Mouse (Mus musculus) liver (tissue): Measurements from ENCODE around the gene Gm36176.

Experiments used
- DNase-seq: peaks from one replicate; pipeline ENCODE4 v3.0.0-alpha.2; 2020; ENCODE audit warnings: mixed read lengths

The Gm36176 gene

GRCm38 (mm10) chr10:77882553-77882952 is 36.0 kb downstream of the Gm36176 start:
- DNase-seq: no peak

- peak; percentile 17 for DNase-seq
These were observed 39.6 kb downstream of the Gm36176 start for GRCm38 (mm10) chr10:77886007-77886747.

GRCm38 (mm10) chr10:77890987-77891565 is 44.5 kb downstream of the Gm36176 start:
- no peak for DNase-seq

- no peak for DNase-seq
These were observed 49.0 kb downstream of the Gm36176 start for GRCm38 (mm10) chr10:77895562-77895961.
